Mouse (Mus musculus): Measurements from ENCODE around the gene Antxr2. TPM values are rescaled to one million over a fixed set of nuclear protein-coding genes. Genes with fewer than 3 reads are reported as not detected.
A peak's percentile ranks its signal among the peaks of the same experiment; 100 is the strongest.

Antxr2 gene
- polyA plus RNA-seq, 1 experiment from 2014 or later, result 22.2 TPM

- Histone ChIP-seq H3K9ac (replicated peaks; ENCODE audit: low read depth, low read length) (no peak overlapping the region), H3K4me1 (ENCODE audit: control insufficient read depth, insufficient read depth, low read length) (no peaks in the 10 kb centered on the region), H3K4me3 (ENCODE audit: low read depth, low read length) (no peak overlapping the region), H3K9me3 (ENCODE audit: control insufficient read depth, low read depth, low read length) (no peaks in the 10 kb centered on the region), H3K4me2 (replicated peaks; ENCODE audit: low read depth, low read length) (no peak overlapping the region), H3K27ac (ENCODE audit: low read length) (no peak overlapping the region), H3K36me3 (ENCODE audit: control insufficient read depth, insufficient read depth, low read length) (no peaks in the 10 kb centered on the region), H3K27me3 (ENCODE audit: control insufficient read depth, insufficient read depth, low read length) (no peaks in the 10 kb centered on the region)
- ATAC-seq (ENCODE audit: insufficient number of reproducible peaks, insufficient read depth, low FRiP score, low read depth), result no peak
- WGBS, result 83% methylated on average over 3 of the region's 3 CpGs
Measured at GRCm38 (mm10) chr5:97959010-97959409, 71.8 kb downstream of the Antxr2 start.

- Histone ChIP-seq H3K27me3 (ENCODE audit: control insufficient read depth, insufficient read depth, low read length) (no peaks in the 10 kb centered on the region), H3K9ac (replicated peaks; ENCODE audit: low read depth, low read length) (no peak overlapping the region), H3K4me1 (ENCODE audit: control insufficient read depth, insufficient read depth, low read length) (no peaks in the 10 kb centered on the region), H3K36me3 (ENCODE audit: control insufficient read depth, insufficient read depth, low read length) (no peaks in the 10 kb centered on the region), H3K4me3 (ENCODE audit: low read depth, low read length) (no peak overlapping the region), H3K27ac (ENCODE audit: low read length) (no peak overlapping the region), H3K9me3 (ENCODE audit: control insufficient read depth, low read depth, low read length) (no peaks in the 10 kb centered on the region), H3K4me2 (replicated peaks; ENCODE audit: low read depth, low read length) (no peak overlapping the region)
- 83% methylated on average over 5 of the region's 5 CpGs for WGBS
- ATAC-seq (ENCODE audit: insufficient number of reproducible peaks, insufficient read depth, low FRiP score, low read depth), result no peak
Measured at GRCm38 (mm10) chr5:97957501-97957900, 73.3 kb downstream of the Antxr2 start.

DNA sequence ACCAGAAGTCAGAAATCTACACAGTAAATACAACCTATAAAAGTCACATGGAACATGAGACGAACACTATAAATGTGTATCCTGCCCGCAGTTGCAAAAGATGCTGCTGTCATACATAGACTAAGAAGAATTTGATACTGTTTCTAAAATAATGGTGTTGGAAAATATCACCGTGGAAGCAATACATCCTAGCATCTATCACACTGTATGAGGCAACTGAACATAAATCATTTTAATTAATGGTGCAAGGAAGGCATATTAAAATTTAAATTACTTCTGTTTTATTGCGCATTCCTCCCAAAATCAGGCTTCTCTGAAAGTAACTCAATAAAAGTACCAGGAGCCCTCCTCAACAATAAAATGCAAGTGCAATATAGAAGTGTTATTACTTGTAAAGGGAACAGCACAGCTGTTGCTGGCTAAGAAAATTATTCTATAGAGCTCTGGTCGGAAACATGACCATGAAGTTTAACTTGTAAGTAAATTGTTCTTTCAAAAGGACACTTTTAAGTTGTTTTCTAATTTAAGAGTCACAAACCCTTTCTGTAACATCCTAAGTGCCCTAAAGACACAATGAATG lies 76.6 kb downstream of the Antxr2 start:
- no peak overlapping the region for H3K4me2 ChIP-seq (replicated peaks; ENCODE audit: low read depth, low read length)
- H3K27me3 ChIP-seq (ENCODE audit: control insufficient read depth, insufficient read depth, low read length), result no peaks in the 10 kb centered on the region
- no peak for ATAC-seq (ENCODE audit: insufficient number of reproducible peaks, insufficient read depth, low FRiP score, low read depth)
- H3K27ac ChIP-seq (ENCODE audit: low read length), result no peak overlapping the region
- 90% methylated on average over 5 of the region's 5 CpGs for WGBS
- no peak overlapping the region for H3K4me3 ChIP-seq (ENCODE audit: low read depth, low read length)
- no peaks in the 10 kb centered on the region for H3K4me1 ChIP-seq (ENCODE audit: control insufficient read depth, insufficient read depth, low read length)
- no peak overlapping the region for H3K9ac ChIP-seq (replicated peaks; ENCODE audit: low read depth, low read length)
- H3K9me3 ChIP-seq (ENCODE audit: control insufficient read depth, low read depth, low read length), result no peaks in the 10 kb centered on the region
- H3K36me3 ChIP-seq (ENCODE audit: control insufficient read depth, insufficient read depth, low read length), result no peaks in the 10 kb centered on the region

- no peak for ATAC-seq (ENCODE audit: insufficient number of reproducible peaks, insufficient read depth, low FRiP score, low read depth)
- Histone ChIP-seq H3K36me3 (ENCODE audit: control insufficient read depth, insufficient read depth, low read length) (no peaks in the 10 kb centered on the region), H3K4me2 (replicated peaks; ENCODE audit: low read depth, low read length) (no peak overlapping the region), H3K9ac (replicated peaks; ENCODE audit: low read depth, low read length) (no peak overlapping the region), H3K4me1 (ENCODE audit: control insufficient read depth, insufficient read depth, low read length) (no peaks in the 10 kb centered on the region), H3K4me3 (ENCODE audit: low read depth, low read length) (no peak overlapping the region), H3K27me3 (ENCODE audit: control insufficient read depth, insufficient read depth, low read length) (no peaks in the 10 kb centered on the region), H3K27ac (ENCODE audit: low read length) (no peak overlapping the region), H3K9me3 (ENCODE audit: control insufficient read depth, low read depth, low read length) (no peaks in the 10 kb centered on the region)
- WGBS, result 69% methylated on average over 11 of the region's 11 CpGs
Measured at GRCm38 (mm10) chr5:97953241-97953920, 77.5 kb downstream of the Antxr2 start.

GRCm38 (mm10) chr5:97947261-97947660 lies 83.6 kb downstream of the Antxr2 start:
- Histone ChIP-seq H3K36me3 (ENCODE audit: control insufficient read depth, insufficient read depth, low read length) (0 out of 2 replicates have a peak, but pooled peaks cover 9% of the 10 kb centered on the region), H3K4me1 (ENCODE audit: control insufficient read depth, insufficient read depth, low read length) (no peaks in the 10 kb centered on the region), H3K9ac (replicated peaks; ENCODE audit: low read depth, low read length) (no peak overlapping the region), H3K27ac (ENCODE audit: low read length) (no peak overlapping the region), H3K4me2 (replicated peaks; ENCODE audit: low read depth, low read length) (no peak overlapping the region), H3K9me3 (ENCODE audit: control insufficient read depth, low read depth, low read length) (no peaks in the 10 kb centered on the region), H3K4me3 (ENCODE audit: low read depth, low read length) (no peak overlapping the region), H3K27me3 (ENCODE audit: control insufficient read depth, insufficient read depth, low read length) (no peaks in the 10 kb centered on the region)
- no peak for ATAC-seq (ENCODE audit: insufficient number of reproducible peaks, insufficient read depth, low FRiP score, low read depth)
- WGBS, result 77% methylated on average over 3 of the region's 3 CpGs

GRCm38 (mm10) chr5:97946236-97946635 lies 84.6 kb downstream of the Antxr2 start:
- 82% methylated on average over 4 of the region's 4 CpGs for WGBS
- no peak overlapping the region for H3K27ac ChIP-seq (ENCODE audit: low read length)
- no peak overlapping the region for H3K4me2 ChIP-seq (replicated peaks; ENCODE audit: low read depth, low read length)
- H3K36me3 ChIP-seq (ENCODE audit: control insufficient read depth, insufficient read depth, low read length), result 0 out of 2 replicates have a peak, but pooled peaks cover 9% of the 10 kb centered on the region
- no peaks in the 10 kb centered on the region for H3K4me1 ChIP-seq (ENCODE audit: control insufficient read depth, insufficient read depth, low read length)
- no peak overlapping the region for H3K4me3 ChIP-seq (ENCODE audit: low read depth, low read length)
- no peaks in the 10 kb centered on the region for H3K27me3 ChIP-seq (ENCODE audit: control insufficient read depth, insufficient read depth, low read length)
- ATAC-seq (ENCODE audit: insufficient number of reproducible peaks, insufficient read depth, low FRiP score, low read depth), result no peak
- H3K9me3 ChIP-seq (ENCODE audit: control insufficient read depth, low read depth, low read length), result no peaks in the 10 kb centered on the region
- no peak overlapping the region for H3K9ac ChIP-seq (replicated peaks; ENCODE audit: low read depth, low read length)

DNA sequence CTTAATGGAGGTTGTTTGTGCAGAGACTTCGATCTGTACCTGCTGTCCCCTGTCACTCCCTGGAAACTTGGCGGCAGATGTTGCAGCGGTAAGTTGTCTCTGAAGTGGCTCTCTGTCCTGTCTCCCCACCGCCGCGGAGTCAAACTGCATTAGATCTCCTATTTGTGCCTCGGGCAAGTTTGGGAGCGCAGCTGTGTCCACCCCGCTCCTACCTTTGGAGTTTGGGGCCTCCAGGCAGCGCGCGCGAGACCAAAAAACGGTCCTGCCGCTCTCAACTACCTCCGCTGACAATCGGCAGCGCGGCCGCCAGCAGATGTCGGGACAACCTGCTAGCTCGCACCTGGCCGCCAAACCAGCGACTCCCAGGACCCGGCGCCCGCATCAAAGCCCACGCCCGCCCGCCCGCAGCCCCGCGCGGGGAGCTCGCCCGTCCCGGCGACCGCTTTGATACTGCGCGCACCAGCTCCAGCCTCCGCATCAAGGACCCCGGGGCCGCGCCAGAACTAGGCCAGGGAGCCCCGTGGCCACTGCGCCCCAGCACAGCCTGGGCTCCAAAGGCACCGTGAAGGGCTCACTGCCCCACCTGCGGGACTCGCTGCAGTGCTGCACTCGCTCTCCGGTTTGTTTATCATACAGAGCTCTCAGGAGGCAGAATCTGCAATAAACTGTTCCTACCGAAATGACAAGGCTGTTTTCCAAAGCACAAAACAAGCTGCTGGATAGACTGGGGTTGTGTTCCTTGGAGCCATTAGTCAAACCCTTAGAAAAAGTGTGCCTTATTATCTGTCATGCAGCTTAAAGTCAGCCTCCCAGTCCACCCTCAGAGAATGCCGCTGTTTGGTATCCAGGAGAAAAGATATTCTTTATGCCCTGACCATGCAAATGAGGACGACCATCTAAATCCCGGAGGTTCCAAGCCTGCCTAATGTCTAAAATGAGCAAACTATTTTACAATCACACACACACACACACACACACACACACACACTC lies 95.4 kb downstream of the Antxr2 start:
- 4% methylated on average over 55 of the region's 56 CpGs for WGBS
- Histone ChIP-seq H3K27me3 (ENCODE audit: control insufficient read depth, insufficient read depth, low read length) (no peaks in the 10 kb centered on the region), H3K4me2 (replicated peaks; ENCODE audit: low read depth, low read length) (peak overlapping the region; percentile 86), H3K27ac (ENCODE audit: low read length) (no peak overlapping the region), H3K4me3 (ENCODE audit: low read depth, low read length) (peak overlapping the region; percentile 42), H3K4me1 (ENCODE audit: control insufficient read depth, insufficient read depth, low read length) (no peaks in the 10 kb centered on the region), H3K36me3 (ENCODE audit: control insufficient read depth, insufficient read depth, low read length) (peaks cover 7% of the 10 kb centered on the region; the same call in 1 of the 2 replicates), H3K9me3 (ENCODE audit: control insufficient read depth, low read depth, low read length) (no peaks in the 10 kb centered on the region), H3K9ac (replicated peaks; ENCODE audit: low read depth, low read length) (no peak overlapping the region; the same call in 1 of the 2 replicates)
- peak; percentile 81; the same call in 1 of the 2 replicates for ATAC-seq (ENCODE audit: insufficient number of reproducible peaks, insufficient read depth, low FRiP score, low read depth)

DNA sequence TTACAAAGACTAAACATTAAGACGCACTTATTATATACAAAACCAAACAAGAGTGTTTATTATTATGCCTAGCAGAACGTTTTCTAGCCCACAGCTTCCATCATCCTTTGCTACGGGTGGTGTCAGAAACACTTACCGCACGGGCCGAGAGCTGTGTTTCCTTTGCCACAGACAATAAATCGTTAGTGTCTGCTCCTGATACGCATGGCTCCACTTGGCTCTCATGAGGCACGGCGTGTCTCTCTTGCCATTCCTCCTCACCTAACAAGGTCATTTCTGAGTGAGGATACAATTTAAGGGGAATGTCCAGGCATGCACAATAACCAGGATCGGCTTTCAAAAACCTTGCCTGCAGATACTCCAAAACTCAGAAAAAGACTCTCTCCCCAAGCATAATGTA lies 113.2 kb downstream of the Antxr2 start:
- no peaks in the 10 kb centered on the region for H3K4me1 ChIP-seq (ENCODE audit: control insufficient read depth, insufficient read depth, low read length)
- no peak overlapping the region for H3K9ac ChIP-seq (replicated peaks; ENCODE audit: low read depth, low read length)
- H3K9me3 ChIP-seq (ENCODE audit: control insufficient read depth, low read depth, low read length), result no peaks in the 10 kb centered on the region
- H3K4me2 ChIP-seq (replicated peaks; ENCODE audit: low read depth, low read length), result no peak overlapping the region
- no peak overlapping the region for H3K4me3 ChIP-seq (ENCODE audit: low read depth, low read length)
- H3K27ac ChIP-seq (ENCODE audit: low read length), result no peak overlapping the region
- H3K36me3 ChIP-seq (ENCODE audit: control insufficient read depth, insufficient read depth, low read length), result no peaks in the 10 kb centered on the region
- 50% methylated on average over 11 of the region's 11 CpGs for WGBS
- ATAC-seq (ENCODE audit: insufficient number of reproducible peaks, insufficient read depth, low FRiP score, low read depth), result no peak
- H3K27me3 ChIP-seq (ENCODE audit: control insufficient read depth, insufficient read depth, low read length), result no peaks in the 10 kb centered on the region
